Mouse (Mus musculus) hindbrain, embryonic 14.5 days (tissue): ENCODE results near the gene Cpm. TPM values are rescaled to one million over a fixed set of nuclear protein-coding genes. Genes with fewer than 3 reads are reported as not detected.

ENCODE experiments used
- ATAC-seq: fragments of 200-750 bp; cut with Nextera tagmentation; 2 replicates; pipeline ENCODE4 v1.8.0; 2017; ENCODE audit warnings: moderate number of reproducible peaks, mild to moderate bottlenecking, moderate TSS enrichment, moderate library complexity; ENCODE audit not compliant: low FRiP score
- DNase-seq: peaks from one replicate; pipeline ENCODE4 v3.0.0-alpha.2; 2015; ENCODE audit warnings: low spot score
- H3K27ac ChIP-seq: fragments of 300-500 bp; sonication (generic); 2 replicates; pipeline ENCODE4 v1.5.1; 2014; ENCODE audit warnings: mild to moderate bottlenecking, moderate library complexity
- H3K27me3 ChIP-seq: fragments of 300-500 bp; sonication (generic); 2 replicates; pipeline ENCODE4 v1.6.1; 2014; ENCODE audit warnings: mild to moderate bottlenecking, low read length, mixed read lengths; ENCODE audit not compliant: control insufficient read depth, insufficient read depth
- H3K36me3 ChIP-seq: fragments of 300-500 bp; sonication (generic); replicated peaks from 2 replicates; pipeline ENCODE4 v1.6.1; 2014; ENCODE audit not compliant: control insufficient read depth, insufficient read depth
- H3K4me1 ChIP-seq: fragments of 300-500 bp; sonication (generic); replicated peaks from 2 replicates; pipeline ENCODE4 v1.6.1; 2014; ENCODE audit warnings: antibody characterized with exemption, low read length, mixed read lengths; ENCODE audit not compliant: control insufficient read depth, insufficient read depth
- H3K4me2 ChIP-seq: fragments of 300-500 bp; sonication (generic); replicated peaks from 2 replicates; pipeline ENCODE4 v1.6.1; 2014; ENCODE audit warnings: mild to moderate bottlenecking, moderate library complexity
- H3K4me3 ChIP-seq: fragments of 300-500 bp; sonication (generic); replicated peaks from 2 replicates; pipeline ENCODE4 v1.5.1; 2014; ENCODE audit warnings: mild to moderate bottlenecking, low read length
- H3K9ac ChIP-seq: fragments of 300-500 bp; sonication (generic); 2 replicates; pipeline ENCODE4 v1.6.1; 2014
- H3K9me3 ChIP-seq: fragments of 300-500 bp; sonication (generic); 2 replicates; pipeline ENCODE4 v1.6.1; 2016; ENCODE audit warnings: low read length; ENCODE audit not compliant: control insufficient read depth
- WGBS: fragments of 180-500 bp; shearing (Covaris S2); extraction: QIAGEN DNeasy Blood & Tissue Kit; methylation state at CpG from one replicate; pipeline ENCODE4 v1.1.7; 2014; 5-methylcytosine and 5-hydroxymethylcytosine counted together
- polyA plus RNA-seq: library from polyadenylated mRNA; unstranded; fragments of >200 nt; fragmentation: Nextera tagmentation; extraction: Ambion mirVana; gene quantifications from 2 replicates; pipeline ENCODE4 v1.2.1, GENCODE M21; 2014

The Cpm gene
- polyA plus RNA-seq, 1 experiment from 2014 or later, result 3.0 TPM

DNA sequence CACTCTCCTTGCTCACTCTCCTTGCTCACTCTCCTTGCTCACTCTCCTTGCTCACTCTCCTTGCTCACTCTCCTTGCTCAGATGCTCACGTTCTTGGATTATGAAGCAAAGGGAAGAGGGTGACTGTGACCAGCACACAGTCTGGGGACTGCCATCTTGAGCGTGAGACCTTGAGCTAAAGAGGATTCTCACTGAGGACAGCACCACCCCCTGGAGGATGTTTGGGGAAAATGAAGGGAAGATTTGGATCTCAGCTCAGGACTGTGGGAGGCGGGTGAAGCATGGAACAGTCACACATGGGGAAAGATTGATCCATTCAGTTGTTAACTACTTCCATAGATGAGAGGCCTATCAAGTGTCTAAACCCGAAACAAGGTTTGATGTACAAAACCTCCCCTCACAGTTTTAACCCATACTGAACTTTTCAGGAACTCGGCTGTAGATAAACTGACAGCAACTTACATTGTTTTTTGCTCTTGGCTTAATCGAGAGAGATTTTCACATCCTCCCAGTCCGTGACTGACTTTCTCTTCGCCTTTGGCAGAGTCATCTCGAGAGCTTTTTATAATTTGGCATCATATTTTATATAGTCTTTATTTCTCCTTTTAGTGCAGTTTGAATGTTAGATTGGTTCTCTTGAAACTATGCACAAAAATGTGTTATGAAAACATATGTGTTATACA, 7.9 kb downstream of the Cpm start:
- no peak overlapping the region for H3K4me2 ChIP-seq
- no peaks in the 10 kb centered on the region for H3K9me3 ChIP-seq
- ATAC-seq (no peak), DNase-seq (no peak)
- 77% methylated on average over 9 of the region's 9 CpGs for WGBS
- H3K36me3 ChIP-seq, result no peaks in the 10 kb centered on the region
- H3K9ac ChIP-seq, result no peak overlapping the region
- peaks cover 4% of the 10 kb centered on the region; the same call in 1 of the 2 replicates for H3K27me3 ChIP-seq
- H3K4me1 ChIP-seq, result no peaks in the 10 kb centered on the region
- H3K4me3 ChIP-seq, result no peak overlapping the region
- H3K27ac ChIP-seq, result no peak overlapping the region

DNA sequence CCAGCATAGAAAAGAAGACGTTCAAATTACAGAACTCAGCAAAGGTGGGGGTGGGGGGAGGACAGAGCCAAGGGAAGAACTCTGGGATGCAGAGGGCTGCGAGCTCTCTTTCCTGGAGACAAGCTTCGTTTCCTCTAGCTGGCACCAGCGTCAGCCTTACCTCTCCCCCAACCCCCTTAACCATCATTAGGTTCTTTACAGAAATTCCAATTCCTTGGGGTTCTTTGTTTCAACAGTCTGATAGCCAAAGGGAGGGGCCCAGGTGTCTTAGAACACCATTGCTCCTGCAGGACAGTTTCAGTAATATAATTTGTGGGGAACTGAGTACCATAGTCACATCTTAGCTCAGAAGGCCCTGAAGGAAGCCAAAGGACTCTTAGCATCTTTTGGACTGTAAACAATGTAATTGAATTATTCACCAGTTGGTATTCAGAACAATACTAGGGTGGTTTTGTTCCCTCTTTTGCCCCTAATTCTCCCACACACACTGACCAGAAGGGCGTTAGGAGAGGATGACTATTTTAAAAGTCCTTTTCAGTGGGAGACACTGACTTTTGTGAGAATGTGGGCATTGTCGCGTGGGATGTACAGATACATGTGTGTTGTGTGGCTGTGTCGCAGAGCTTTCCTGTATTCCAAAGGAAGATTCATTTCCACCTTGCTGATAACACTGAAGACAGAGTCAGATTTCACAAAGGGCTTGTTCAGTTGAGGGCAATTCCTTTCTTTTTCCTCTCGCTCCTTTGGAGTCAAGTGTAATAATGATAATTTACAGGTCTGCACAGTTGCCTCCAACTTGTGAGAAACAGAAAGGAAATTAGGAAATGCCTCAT, 8.7 kb downstream of the Cpm start:
- 76% methylated on average over 9 of the region's 9 CpGs for WGBS
- Histone ChIP-seq H3K27me3 (no peaks in the 10 kb centered on the region), H3K36me3 (no peaks in the 10 kb centered on the region), H3K27ac (no peak overlapping the region), H3K4me1 (no peaks in the 10 kb centered on the region), H3K4me2 (no peak overlapping the region), H3K4me3 (no peak overlapping the region), H3K9ac (no peak overlapping the region), H3K9me3 (no peaks in the 10 kb centered on the region)
- DNase-seq (no peak), ATAC-seq (no peak)

DNA sequence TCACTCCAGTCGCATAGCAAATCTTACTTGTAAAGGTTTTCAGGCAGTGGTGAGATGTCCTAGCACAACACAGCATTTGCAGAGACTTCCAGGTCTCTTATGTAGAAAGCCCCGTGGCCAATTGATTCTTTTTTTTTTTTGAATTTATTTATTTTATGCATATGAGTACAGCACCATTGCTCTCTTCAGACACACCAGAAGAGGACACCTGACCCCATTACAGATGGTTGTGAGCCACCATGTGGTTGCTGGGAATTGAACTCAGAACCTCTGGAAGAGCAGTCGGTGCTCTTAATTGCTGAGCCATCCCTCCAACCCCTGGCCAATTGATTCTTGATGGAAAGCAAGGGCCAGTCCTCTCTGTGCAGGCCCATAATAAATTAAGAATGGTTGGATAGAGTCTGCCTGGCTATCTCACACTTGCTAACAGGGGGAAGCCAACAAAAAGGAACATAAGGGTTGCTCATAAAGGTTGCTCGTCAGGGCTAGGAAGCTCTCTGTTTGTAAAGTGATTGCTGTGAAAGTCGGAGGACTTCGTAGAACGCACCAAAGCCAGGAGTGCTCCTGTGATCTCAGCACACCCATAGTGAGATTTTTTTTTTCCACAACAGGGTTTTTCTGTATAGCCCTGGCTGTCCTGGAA, 9.4 kb downstream of the Cpm start:
- WGBS, result 93% methylated on average over 7 of the region's 7 CpGs
- H3K4me2 ChIP-seq, result no peak overlapping the region
- H3K4me3 ChIP-seq, result no peak overlapping the region
- no peaks in the 10 kb centered on the region for H3K36me3 ChIP-seq
- no peaks in the 10 kb centered on the region for H3K9me3 ChIP-seq
- H3K9ac ChIP-seq, result no peak overlapping the region
- ATAC-seq, result no peak
- no peaks in the 10 kb centered on the region for H3K4me1 ChIP-seq
- no peaks in the 10 kb centered on the region for H3K27me3 ChIP-seq
- H3K27ac ChIP-seq, result no peak overlapping the region
- DNase-seq, result no peak

DNA sequence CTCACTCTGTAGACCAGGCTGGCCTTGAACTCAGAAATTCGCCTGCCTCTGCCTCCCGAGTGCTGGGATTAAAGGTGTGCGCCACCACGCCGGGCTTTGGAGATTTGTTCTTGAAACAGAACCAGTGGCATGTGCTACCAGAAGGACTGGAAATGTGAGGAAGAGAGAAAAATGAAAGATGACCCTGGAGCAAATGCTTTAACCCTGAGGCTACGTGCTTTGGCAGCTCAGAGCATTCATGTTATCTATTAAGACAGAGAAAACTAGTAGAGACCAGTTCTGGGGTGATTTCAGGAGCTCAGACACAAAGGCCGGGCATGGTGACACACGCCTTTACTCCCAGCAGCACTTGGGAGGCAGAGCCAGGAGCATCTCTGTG, 9.9 kb downstream of the Cpm start:
- Histone ChIP-seq H3K4me2 (no peak overlapping the region), H3K9me3 (no peaks in the 10 kb centered on the region), H3K9ac (no peak overlapping the region), H3K4me3 (no peak overlapping the region), H3K27ac (no peak overlapping the region), H3K36me3 (no peaks in the 10 kb centered on the region), H3K27me3 (no peaks in the 10 kb centered on the region), H3K4me1 (no peaks in the 10 kb centered on the region)
- WGBS, result 93% methylated on average over 8 of the region's 8 CpGs
- no peak for DNase-seq
- ATAC-seq, result no peak

DNA sequence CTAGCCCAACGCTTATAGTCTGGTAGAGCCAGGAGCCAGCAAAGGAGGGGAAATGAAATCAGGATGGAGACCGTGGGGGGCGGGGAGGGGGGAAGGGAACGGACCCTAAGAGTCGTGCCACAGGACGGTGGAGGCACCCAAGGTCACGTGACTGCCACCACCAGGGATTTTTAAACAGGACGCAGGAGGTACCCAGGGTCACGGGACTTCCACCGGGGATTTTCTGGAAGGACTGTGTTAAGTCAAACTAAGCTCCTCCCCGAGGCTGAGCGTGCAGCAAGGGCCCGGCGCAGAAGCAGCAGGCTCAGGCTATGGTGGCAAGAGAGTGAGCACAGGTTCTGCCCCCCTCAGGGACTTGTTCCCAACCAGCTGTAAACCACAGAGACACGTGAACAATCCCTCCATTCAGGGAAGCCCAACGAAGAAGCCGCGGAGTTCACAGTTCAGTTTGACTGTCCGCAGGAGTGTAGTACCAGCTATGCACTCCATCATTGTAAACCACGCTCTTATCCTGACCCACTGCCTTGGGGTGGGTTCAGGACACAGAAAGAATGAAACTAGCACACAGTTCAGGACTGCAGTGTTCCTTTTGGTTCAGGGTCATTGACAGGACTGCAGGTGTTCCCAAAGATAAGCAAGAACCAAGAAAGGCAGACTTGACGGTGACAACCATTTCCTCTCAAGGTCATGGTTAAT, 10.7 kb downstream of the Cpm start:
- no peaks in the 10 kb centered on the region for H3K27me3 ChIP-seq
- H3K4me2 ChIP-seq, result no peak overlapping the region
- no peak overlapping the region for H3K9ac ChIP-seq
- H3K36me3 ChIP-seq, result no peaks in the 10 kb centered on the region
- no peaks in the 10 kb centered on the region for H3K4me1 ChIP-seq
- no peak overlapping the region for H3K4me3 ChIP-seq
- ATAC-seq (no peak), DNase-seq (no peak)
- WGBS, result 72% methylated on average over 21 of the region's 21 CpGs
- no peaks in the 10 kb centered on the region for H3K9me3 ChIP-seq
- H3K27ac ChIP-seq, result no peak overlapping the region

DNA sequence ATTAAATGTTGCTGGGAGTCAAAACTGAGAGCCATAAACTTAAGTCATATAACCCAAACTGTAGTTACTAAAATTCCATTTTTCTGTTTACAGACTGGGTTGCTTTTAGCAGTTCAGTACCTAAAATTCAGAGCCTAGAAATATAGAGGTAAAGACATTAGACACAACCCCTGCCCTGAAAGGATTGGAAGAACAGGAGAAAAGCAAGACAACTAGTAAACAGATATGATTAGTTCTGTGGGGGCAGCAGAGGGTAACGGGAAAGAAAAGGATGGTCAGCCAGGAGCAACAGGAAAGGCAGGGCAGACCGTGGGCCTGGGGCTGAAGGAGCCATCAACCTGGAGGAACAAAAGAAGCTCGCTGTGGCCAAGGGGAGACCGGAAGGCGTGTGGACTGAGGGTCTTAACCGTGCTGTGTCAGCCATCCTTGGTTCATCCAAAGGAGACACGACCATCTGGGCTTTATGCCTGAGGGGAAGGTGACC, 11.3 kb downstream of the Cpm start:
- Histone ChIP-seq H3K36me3 (no peaks in the 10 kb centered on the region), H3K9ac (no peak overlapping the region), H3K4me3 (no peak overlapping the region), H3K4me1 (no peaks in the 10 kb centered on the region), H3K27me3 (no peaks in the 10 kb centered on the region), H3K9me3 (no peaks in the 10 kb centered on the region), H3K27ac (no peak overlapping the region), H3K4me2 (no peak overlapping the region)
- no peak for ATAC-seq
- 80% methylated on average over 7 of the region's 7 CpGs for WGBS
- DNase-seq, result no peak

DNA sequence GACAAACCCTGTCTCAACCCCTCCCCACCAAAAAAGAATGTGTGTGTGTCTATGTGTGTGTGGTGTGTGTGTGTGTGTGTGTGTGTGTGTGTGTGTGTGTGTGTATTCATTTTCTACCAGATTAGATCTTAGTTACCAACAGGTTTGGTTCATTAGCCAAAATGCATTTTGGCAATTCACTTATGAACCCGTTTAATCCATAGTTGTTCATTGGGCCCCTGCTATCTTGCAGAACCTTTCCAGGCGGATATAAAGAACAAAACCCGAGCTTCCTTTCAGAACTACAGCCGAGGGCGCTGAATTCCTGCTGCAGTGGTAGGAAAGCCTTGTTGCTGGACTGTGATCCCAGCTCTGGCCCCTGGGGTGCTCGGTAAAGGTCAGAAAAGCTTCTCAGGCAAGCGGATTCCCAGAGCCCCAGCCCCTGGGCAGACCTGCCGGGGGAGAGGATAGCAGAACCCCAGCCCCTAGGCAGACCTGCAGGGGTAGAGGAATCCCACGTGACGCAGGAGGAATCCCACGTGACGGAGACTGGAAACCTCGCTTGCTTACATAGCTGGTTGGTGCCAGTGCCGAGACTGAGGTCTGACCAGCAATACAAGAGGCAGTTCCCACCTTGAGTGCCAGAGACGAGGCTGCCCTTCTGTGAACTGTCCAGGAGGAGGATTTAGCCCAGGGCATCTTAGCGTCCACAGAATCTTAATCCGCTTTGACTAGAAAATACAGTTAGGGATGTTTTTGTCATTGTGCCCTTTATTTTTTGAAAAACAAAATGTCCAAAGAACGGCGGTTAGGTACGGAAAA, 12.3 kb downstream of the Cpm start:
- WGBS, result 49% methylated on average over 20 of the region's 20 CpGs
- ATAC-seq (no peak), DNase-seq (no peak)
- no peak overlapping the region for H3K4me3 ChIP-seq
- no peaks in the 10 kb centered on the region for H3K36me3 ChIP-seq
- no peaks in the 10 kb centered on the region for H3K4me1 ChIP-seq
- no peaks in the 10 kb centered on the region for H3K27me3 ChIP-seq
- no peak overlapping the region for H3K27ac ChIP-seq
- peak overlapping the region; percentile 22 for H3K4me2 ChIP-seq
- no peak overlapping the region for H3K9ac ChIP-seq
- H3K9me3 ChIP-seq, result no peaks in the 10 kb centered on the region

DNA sequence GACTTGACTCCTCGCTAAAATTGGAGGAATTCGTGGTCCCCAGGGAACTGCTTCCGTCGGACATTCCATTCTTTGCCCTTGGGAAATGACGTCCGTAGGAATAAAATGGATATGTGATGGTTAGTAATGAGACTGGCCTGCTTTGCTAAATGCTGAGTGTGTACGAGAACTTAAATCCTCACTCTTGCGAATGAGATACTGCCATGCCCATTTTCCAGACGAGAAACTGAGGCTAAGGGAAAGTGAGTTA, 12.8 kb downstream of the Cpm start:
- ATAC-seq, result no peak

More for the DNA sequence above, 12.8 kb downstream of the Cpm start:
- WGBS, result 85% methylated on average over 9 of the region's 9 CpGs
- Histone ChIP-seq H3K9ac (no peak overlapping the region), H3K36me3 (no peaks in the 10 kb centered on the region), H3K4me2 (no peak overlapping the region), H3K27me3 (no peaks in the 10 kb centered on the region), H3K9me3 (no peaks in the 10 kb centered on the region), H3K27ac (no peak overlapping the region), H3K4me3 (no peak overlapping the region), H3K4me1 (0 out of 2 replicates have a peak, but pooled peaks cover 4% of the 10 kb centered on the region)
- DNase-seq, result no peak
